Mouse (Mus musculus) cerebellum, adult 9-10 months (tissue): Measurements from ENCODE around the gene Rbfox1.

Experiments
- DNase-seq: peaks from one replicate; pipeline ENCODE4 v3.0.0; 2022

Rbfox1 gene

DNA sequence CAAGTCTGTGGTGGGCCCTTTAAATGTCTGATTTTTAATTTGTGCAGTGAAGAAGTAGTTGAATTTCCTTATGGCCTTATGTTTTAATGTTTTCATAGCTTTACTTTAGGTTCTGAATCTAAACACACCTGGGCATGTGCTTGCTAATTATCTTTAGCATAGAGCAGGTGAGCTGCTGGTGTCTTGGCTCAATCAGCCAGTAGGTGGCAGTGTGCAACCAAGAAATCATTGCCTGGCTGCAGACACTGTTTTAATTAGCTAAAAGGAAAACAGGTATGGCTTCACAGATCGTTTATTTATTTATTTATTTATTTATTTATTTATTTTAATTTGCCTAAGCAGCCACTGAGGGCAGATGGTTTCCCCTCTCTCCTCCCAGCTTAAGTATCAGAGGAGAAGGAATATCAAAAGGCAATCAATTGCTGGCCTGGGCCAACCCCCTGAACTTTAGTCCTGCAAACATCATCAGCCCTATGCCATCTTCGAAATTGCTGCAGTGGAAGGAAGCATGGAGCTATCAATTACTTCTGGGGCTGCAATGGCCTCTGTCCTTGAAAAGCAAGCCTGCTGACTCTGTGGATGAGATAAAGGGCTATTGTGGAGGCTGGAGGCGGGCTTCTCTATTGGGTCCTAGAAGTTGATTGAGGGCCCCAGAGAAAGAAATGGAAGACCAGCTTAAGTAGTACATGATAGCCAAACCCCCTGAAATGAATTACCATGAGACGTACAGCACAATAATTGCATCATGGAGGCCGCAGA is 618.6 kb downstream of the Rbfox1 start:
- DNase-seq: peak; percentile 84

DNA sequence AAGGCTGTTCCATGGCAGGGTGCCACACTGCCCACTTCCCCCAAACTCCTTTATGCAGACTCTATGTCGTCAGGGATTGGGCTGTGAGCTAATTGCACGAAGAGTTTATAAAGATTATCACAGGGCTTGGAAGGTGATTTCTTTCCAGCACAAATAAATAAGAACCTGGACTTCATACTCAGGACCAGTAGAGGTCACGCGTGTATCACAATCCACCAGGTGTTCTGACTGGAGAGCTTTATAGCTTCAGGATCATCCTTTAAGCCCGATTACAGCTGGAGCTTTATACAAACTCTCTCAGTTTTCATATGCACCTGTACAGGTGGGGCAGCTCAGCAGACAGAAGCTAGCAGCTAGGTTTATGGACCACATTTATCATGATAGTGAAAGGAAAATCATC is 623.8 kb downstream of the Rbfox1 start:
- DNase-seq: no peak

DNA sequence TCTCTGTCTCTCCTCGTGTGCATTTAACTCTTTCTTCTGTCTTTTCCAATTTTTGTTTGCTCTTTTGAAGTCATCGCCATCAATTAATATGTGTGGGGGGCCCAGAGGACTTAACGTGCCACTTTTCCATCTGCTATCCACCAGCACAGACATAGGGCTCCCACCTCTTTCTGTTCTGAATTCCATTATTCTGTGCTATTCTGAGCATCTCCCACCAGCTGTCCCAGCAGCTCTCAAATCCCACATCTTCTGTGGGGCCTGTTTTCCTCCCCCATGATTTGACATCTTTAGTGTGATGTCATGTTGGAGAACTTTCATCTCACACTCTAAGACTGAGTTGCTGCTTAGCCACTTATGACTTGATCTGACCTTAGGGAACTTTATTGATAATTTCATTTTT is 634.3 kb downstream of the Rbfox1 start:
- no peak for DNase-seq

DNA sequence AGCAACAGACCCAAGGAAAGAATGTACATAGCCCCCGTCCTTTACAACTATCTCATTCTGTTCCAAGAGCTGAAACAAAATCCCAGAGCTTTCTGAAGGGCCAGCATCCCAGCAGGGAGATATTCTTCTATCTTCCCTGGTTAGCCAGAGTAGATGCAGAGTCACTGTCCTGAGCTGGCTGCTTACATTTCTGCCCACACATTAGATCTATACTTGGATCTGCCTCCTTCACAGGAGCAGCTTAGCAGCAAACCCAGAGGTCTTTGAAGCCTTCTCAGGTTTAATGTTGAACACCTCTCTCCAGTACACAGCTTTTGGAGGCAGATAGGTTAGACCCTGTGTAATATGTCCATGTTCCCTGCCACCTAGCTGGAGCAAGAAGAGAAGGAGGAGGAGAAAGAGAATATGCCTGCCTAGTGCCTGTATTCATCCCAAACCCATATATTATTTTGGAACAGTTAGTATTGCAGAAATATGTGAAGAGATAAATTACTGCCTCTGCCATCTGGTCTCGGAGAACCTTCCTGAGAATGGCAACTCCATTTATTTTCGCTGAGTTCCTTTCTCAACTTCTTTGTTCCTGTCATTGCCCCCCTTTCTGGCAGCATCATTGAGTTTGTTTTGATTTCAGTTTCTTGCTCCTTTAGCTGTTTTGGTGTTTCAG is 640.5 kb downstream of the Rbfox1 start:
- DNase-seq: no peak

DNA sequence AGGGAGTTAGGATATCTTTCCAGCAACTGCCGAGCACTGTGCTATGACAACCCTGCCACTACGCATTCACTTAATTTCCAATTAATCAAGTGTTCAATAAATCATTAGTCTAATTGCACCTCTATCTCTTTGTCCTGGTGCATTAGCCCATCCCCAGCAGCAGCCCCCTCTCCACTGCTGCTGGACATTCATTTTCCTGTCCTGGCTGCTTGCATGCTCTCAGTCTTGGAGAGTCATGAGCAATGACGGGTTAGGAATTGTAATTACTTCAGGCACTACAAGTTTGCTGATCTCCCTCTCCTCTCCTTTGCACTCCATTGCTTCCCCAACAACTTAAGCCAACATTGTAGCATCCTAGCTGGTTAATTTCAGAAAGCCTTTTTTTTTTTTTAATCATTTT is 646.3 kb downstream of the Rbfox1 start:
- no peak for DNase-seq

DNA sequence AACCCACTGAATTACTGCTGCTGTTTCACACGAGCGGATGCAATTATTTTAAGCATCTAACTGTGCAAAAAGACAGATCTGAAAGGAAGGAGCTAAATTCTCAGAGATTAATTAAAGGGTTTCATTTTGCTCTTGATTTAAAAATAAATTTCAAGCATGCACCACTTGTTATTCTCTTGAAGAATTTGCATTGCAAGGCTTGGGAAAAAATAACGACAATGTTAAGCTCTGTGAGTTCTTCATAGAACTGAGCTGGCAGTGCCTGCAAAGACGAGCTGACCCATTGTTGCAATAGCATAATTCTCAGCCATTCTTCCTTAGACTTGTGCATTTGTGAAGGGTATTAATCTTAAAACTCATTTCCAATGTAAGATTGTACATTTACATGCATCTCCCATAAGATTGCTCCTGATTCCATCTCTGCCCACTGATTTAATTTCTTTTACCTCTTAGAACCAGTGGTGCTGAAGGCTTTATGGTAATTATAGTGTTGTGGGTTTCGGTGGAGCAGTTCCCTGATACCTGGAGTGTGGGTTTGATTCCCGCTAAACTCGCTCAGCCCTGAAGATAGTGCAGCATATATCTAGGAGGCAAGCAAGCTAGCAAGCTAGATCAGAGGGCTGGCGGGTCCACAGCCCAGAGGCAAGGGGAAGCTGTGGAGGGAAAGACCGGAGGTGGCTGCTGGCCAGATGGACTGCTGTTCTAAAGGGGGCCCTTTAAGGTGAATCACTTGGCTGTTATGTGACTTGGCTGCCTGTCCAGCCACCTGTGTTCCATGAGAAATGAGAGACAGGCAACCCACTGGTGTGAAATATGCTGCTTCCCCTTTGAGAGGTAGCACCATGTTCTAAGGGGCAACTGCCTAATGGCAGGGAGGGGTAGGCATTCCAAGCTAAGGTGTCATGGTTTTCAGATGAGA is 647.2 kb downstream of the Rbfox1 start:
- DNase-seq: peak; percentile 65

DNA sequence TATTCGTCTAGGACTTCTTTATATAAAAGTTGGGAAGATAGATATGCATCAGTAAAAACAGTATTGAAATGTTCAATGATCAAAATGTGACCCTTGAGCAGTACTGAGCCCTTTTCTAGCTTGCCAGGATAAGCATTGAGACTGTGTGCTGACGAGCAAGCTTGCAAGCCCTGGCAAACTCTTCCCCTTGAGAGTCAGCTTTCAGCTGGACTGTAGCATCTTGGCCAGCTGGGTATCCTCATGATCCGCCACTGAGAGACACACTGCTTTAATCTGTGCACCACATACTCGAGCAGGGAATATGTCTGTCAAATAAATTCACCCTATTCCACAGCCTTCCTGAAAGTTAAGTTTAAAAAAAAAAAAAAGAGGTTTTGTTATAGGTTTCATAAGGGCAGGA is 670.6 kb downstream of the Rbfox1 start:
- DNase-seq: peak; percentile 39

DNA sequence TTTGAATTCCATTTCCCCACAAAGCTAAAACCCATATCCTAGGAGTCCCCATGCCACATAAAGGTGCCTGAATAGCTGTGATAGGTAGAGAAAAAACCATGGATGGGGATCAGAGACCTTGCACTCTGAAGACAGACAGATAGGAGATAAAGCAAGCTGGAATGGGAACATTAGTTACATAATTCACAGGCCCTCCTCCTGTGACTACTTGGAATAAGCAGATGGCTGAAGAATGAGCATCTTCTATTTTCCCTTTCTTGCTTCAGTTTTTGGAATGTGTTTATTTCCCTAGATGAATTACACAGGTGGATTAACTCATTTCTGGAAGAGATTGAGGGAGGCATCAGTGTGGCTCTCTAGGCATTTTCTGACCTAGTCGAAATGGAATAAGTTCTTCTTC is 672.6 kb downstream of the Rbfox1 start:
- peak; percentile 84 for DNase-seq

DNA sequence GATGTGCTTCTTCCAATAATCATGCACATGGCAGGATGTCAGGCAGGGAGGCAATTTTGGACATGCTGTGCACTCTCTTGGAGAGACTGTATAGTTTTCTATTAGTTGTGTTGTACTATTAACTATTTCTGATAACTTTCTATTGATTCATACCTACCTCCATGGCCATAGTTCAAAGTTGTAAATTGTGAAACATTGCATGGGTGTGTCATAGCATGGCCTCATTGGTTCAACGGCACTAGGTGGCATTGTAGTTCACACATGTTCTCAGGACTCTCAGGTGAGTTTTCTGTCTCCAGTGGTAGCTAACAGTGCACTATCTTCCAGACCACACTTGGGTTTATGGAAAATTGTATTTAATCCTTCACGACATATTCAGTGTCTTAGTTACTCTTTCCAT is 699.5 kb downstream of the Rbfox1 start:
- DNase-seq: no peak

DNA sequence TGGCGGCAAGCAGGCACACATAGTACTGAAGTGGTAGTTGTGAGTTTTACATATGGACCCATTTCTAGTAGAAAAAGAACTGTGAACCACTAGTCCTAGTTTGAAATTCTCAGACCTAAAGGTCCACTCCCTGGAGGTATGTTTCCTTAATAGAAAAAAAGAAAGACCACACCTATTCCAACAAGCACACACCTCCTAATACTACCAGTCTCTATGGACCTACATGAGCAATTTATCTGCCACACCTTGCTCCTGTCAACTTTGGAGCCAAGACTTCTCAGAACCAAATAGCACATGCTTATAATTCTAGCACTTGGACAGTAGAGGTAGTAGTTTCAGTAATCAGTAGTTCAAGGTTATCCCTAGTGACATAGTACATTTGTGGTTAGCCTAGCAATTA is 700.0 kb downstream of the Rbfox1 start:
- DNase-seq: no peak

DNA sequence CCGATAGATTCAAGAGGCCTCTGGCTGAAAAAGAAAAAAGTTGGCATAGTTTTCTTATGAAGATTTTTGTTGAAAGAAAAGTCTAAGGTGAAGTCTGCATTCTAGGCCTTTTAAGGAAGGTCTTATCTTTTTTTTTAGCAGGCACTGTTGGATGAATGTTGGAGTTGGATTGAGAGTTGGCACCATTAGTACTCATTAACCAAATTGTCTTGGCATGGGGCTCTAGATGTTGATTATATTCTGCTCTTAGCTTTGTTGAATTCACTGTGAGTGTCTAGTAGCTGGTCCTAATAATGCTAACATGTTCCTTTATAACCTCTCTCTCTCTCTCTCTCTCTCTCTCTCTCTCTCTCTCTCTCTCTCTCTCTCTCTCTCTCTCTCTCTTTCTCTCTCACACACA is 731.4 kb downstream of the Rbfox1 start:
- no peak for DNase-seq

DNA sequence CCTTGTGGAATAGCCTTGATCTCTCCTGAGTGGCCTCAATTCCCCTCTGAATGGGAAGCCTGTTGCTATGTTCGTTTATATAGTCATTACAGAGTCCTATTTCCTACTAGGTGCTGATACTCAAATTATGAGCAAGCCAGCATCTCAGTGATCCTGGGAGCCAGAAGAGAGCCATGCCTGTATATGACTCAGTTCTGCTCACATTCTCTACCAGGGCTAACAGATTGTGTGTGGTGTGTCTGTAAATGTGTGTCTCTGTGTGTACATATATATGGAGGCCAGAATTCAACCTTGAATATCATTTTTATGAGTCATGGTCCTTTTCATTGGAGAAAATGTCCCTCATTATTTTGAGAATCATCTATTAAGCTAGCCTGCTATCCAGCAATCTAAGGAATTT is 755.2 kb downstream of the Rbfox1 start:
- DNase-seq: no peak

DNA sequence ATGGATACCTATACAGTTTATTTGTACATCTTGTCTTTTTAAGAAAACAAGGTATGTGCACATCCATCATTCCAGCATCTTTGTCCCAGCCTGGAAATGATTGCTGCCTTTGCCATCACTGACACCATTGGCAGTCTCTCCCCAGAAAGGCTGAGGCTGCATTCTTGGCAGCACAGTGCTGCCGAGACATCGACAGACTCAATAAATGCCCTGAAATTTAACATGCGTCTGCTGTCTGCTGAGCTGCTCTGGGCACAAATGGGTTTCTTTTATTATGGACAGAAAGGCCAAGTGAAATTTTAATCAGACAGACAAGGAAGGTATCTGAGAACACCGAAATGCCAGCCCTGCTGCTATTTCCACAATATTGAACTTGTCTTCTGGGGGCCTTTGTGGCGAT is 761.8 kb downstream of the Rbfox1 start:
- peak; percentile 29 for DNase-seq

DNA sequence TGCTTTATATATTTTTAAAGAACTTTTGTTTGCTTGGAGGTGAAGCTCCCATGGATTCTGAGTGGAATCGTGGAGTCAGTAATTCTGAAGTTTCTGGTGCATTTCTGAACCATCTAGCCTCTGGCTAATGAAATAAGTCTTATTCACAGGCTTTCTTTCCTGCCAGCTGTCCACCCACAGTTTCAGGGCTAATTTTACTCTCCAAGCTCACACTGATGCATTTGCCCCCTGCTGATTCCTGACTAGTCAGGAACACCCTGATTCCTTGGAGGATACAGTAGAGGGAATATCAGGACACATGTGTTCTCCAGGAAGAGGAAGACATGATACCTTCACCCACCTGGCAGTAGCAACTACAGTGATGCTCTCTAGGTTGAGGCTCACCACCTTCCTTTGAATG is 763.6 kb downstream of the Rbfox1 start:
- DNase-seq: peak; percentile 38

DNA sequence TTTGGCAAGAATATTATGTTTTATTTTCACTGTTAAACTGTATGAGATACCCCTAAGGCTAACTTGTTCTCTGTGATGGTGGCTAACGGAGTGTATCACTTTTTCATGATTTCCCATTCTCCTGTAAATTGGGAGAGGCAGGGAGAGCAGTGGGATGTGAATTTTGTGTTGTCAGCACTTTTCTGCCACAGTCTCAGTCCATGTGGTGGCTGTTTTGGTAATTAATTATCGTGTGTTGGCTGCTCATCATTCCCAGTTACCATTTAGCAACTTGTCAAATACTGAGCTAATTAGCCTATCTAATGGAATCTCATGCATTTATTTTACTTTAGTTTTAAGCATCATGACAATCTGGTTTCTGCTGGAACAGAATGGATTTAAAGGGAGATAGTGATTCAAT is 773.4 kb downstream of the Rbfox1 start:
- no peak for DNase-seq

DNA sequence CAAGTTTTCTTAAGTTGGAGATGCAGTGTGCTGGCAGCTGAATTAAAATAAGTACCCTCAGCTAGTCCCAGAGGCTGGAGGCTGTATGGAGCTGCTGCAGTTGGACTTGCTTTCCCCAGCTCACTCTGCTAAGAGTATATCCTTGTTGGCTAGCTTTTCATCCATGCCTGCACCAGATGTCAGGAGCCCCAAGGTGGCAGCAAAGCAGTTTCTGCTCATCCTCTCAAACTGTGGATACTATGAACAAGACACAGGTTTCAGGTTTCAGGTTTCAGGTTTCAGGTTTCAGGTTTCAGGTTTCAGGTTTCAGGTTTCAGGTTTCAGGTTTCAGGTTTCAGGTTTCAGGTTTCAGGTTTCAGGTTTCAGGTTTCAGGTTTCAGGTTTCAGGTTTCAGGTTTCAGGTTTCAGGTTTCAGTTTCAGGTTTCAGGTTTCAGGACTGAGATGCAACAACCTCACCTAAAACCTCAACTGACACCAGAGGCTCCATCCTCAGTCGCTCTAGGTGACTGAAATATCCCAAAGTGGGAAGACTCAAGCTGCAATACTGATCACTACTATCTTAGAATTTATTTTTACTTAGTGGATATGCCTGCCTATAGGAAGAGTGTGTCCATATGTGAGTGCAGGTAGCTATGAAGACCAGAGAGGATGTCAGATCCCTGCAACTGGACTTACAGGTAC is 801.1 kb downstream of the Rbfox1 start:
- DNase-seq: no peak

DNA sequence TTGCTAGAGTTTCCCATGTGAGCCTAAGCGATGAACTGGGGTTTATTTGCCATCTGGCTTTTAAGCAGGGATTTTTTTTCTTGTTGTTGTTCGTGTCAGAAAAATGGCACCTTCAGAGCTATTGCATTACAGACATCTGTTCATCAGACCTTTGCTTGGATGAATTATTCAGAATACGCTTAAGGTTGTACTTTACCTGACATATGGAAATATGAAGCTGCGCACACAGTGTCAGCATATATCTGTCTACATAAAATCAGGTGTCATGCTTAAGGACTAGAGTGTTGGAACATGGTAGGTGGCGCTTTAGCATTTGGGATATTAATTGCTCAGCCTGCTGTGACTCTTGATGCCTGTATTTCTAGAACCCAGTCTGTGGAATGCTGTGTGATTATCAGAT is 819.7 kb downstream of the Rbfox1 start:
- no peak for DNase-seq

DNA sequence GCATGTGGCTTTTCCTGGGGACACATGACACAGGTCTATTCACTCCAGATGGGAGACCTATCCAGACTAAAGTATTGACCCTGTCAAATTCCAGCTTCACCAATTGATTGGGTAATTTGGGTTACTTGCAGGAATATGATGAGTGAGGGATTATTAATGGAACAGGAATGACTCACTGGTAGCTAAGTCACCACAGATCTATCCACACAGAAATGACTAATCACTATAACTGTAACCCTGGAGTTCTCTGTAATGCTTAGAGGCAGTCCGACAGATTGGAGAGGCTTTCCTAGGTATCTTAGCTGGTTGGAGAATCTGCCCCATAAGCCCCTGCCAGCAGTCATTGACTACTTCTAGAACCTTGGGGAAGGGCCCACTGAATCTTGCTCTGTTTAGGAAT is 827.2 kb downstream of the Rbfox1 start:
- DNase-seq: no peak

DNA sequence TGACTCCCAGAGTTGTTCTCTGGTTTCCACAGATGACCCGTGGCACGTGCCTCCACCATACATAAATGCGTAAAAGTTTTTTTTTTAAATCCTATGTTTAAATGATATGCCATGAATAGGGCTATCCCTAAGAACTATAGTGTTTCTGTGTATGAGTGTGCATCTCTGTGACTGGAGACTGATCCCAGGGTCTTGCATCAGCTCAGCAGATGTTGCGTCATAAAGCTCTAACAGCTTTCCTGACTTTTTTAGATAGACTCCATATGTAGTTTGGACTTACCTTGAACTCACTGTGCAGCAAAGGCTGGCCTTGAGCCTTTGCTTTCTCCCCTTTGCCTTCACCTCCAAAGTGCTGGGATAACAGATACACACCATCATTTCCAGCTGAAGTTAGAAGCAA is 830.1 kb downstream of the Rbfox1 start:
- DNase-seq: no peak

DNA sequence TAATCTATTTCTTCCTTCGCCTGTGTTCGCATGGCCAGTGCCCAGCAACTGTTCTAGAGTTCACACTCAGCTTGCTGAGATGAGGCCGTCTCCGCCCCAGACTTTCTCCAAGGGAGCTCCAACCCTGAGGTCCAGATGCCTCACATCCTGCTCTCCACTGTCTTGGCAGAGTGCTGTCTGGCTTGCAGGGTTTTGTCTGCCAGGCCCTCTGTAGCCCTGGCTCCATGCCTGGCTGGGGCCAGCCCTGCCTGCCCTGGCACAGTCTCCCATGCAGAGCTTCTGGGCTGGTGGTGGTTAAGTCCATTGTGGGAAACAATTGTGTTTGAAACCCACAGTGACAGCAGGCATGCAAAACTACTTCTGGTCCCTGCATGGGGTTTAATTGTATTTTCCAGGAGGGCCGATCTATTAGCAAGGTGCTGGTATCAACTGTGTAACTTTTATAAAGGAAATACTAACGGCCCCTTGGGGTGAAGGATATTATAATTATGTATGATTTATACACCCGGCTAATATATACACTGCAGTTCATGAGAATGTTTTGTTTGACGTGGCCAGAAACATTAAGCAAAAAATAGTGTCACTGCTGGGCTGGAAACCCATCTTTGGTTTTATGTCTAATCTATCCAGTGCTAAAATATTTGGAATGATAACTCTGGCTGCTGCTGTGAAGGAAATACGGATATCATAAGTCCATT is 831.2 kb downstream of the Rbfox1 start:
- DNase-seq: peak; percentile 95

DNA sequence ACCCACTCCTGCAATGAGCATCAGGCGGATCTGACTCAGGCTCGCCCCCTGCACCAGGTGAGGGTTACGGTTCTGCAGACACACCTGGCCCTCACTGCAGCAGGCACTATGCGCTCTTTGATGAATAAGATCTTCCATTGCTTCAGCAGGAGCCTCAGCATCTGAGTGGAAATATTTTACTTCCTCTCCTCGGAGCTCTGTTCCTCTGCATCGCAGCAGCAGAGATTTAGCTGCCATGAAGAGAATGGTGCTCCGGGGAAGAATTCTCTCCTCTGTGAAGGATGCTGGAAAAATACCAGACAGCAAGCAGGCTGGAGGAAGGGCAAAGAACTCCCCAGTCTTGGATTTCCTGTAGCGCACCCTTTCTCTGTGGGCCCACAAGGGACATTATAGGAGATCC is 833.9 kb downstream of the Rbfox1 start:
- no peak for DNase-seq

DNA sequence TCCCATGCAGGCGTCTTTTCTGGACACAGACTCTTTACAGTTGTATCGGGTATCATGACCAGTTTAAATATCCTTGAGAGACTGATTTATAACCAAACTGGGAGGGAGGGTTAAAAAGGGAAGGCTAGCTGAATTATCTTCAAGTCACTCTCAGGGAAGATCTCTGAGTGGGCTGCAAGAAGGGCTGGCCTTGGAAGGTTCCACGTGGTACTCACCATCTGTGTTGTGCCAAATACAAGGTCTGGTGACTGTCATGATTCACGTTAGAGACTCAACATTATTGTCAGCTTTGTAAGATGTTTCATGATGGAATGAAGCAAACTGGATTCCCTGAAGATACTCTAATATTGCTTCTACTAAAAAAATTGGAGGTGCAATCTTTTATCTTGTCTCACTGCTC is 847.5 kb downstream of the Rbfox1 start:
- DNase-seq: no peak

DNA sequence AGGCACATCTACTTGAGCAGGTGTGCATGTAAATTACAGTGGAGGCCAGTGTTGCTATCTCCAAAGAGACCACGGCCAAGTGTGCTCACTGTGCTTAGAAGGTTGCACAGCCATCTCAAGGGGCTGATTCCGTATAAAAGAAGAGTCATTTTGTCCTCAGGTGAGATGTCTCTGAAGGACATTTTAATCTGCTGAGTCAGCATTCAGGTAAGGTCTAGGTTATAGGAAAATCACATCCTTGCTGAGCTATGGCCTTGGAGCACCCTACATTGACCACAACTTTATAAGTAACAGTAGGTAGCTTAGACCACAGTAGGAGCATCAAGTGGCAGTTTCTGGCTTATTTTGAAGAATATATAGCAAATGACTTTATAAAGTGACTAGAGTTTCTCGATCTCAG is 848.3 kb downstream of the Rbfox1 start:
- DNase-seq: no peak
